Mouse (Mus musculus): Measurements from ENCODE around the gene Fcrl6.

GRCm38 (mm10) chr1:172647236-172647635, 44.9 kb upstream of the Fcrl6 start:
- TF ChIP-seq POLR2A (IDR thresholded peaks at IDR 0.05; ENCODE audit: borderline replicate concordance, insufficient read depth, low read length) (no peak), CTCF (IDR thresholded peaks at IDR 0.05; ENCODE audit: borderline replicate concordance, insufficient read depth, low read depth, low read length) (no peak)

All from cerebellum, adult 2 months (tissue).